Mouse (Mus musculus): Measurements from ENCODE around the gene Atp6ap2. TPM values are rescaled to one million over a fixed set of nuclear protein-coding genes. Genes with fewer than 3 reads are reported as not detected.

Gene Atp6ap2
- total RNA-seq, 2 experiments from 2014 or later, result 11.1 to 13.7 TPM

Other genes with a start within 250 kb of the Atp6ap2 start
- gene 1810030O07Rik, start 85.9 kb downstream of the Atp6ap2 start, total RNA-seq (2021), result 1 to 10 TPM; 5.8 to 7.7 TPM
- 10 to 100 TPM; 17.8 to 18.6 TPM for gene Med14, start 174.3 kb downstream of the Atp6ap2 start, total RNA-seq (2021)

Measured in gastrocnemius, postnatal 14 days (tissue).